Mouse (Mus musculus): ENCODE measurements around the gene Serpine1. TPM values are rescaled to one million over a fixed set of nuclear protein-coding genes. Genes with fewer than 3 reads are reported as not detected.

The Serpine1 gene
- polyA plus RNA-seq, 1 experiment, result 0.94 TPM

- WGBS, result 51% methylated on average over 4 of the region's 4 CpGs
- no peak for DNase-seq (ENCODE audit: low read depth, low spot score)
Observed at GRCm38 (mm10) chr5:137100660-137101059, 28.6 kb upstream of the Serpine1 start.

- DNase-seq (ENCODE audit: low read depth, low spot score), result no peak
Observed at GRCm38 (mm10) chr5:137098418-137098817, 26.4 kb upstream of the Serpine1 start.

GRCm38 (mm10) chr5:137096037-137096436, 24.0 kb upstream of the Serpine1 start:
- DNase-seq (ENCODE audit: low read depth, low spot score), result no peak
- WGBS, result 2% methylated on average over 1 of the region's 1 CpGs

More at GRCm38 (mm10) chr5:137098418-137098817, 26.4 kb upstream of the Serpine1 start:
- 56% methylated on average over 11 of the region's 11 CpGs for WGBS

GRCm38 (mm10) chr5:137095135-137095534, 23.1 kb upstream of the Serpine1 start:
- 74% methylated on average over 10 of the region's 10 CpGs for WGBS
- no peak for DNase-seq (ENCODE audit: low read depth, low spot score)

GRCm38 (mm10) chr5:137093720-137094119, 21.7 kb upstream of the Serpine1 start:
- WGBS, result 78% methylated on average over 9 of the region's 9 CpGs
- no peak for DNase-seq (ENCODE audit: low read depth, low spot score)

GRCm38 (mm10) chr5:137091560-137091959, 19.5 kb upstream of the Serpine1 start:
- 42% methylated on average over 6 of the region's 6 CpGs for WGBS
- DNase-seq (ENCODE audit: low read depth, low spot score), result no peak

- 71% methylated on average over 10 of the region's 10 CpGs for WGBS
- no peak for DNase-seq (ENCODE audit: low read depth, low spot score)
Observed at GRCm38 (mm10) chr5:137090870-137091269, 18.8 kb upstream of the Serpine1 start.

GRCm38 (mm10) chr5:137087410-137087809, 15.3 kb upstream of the Serpine1 start:
- WGBS, result 69% methylated on average over 8 of the region's 8 CpGs
- DNase-seq (ENCODE audit: low read depth, low spot score), result no peak

GRCm38 (mm10) chr5:137085731-137086130, 13.7 kb upstream of the Serpine1 start:
- DNase-seq (ENCODE audit: low read depth, low spot score), result no peak

GRCm38 (mm10) chr5:137085021-137085420, 13.0 kb upstream of the Serpine1 start:
- no peak for DNase-seq (ENCODE audit: low read depth, low spot score)
- WGBS, result 79% methylated on average over 6 of the region's 6 CpGs

More at GRCm38 (mm10) chr5:137085731-137086130, 13.7 kb upstream of the Serpine1 start:
- WGBS, result 75% methylated on average over 3 of the region's 3 CpGs

GRCm38 (mm10) chr5:137083051-137083450, 11.0 kb upstream of the Serpine1 start:
- no peak for DNase-seq (ENCODE audit: low read depth, low spot score)
- WGBS, result 88% methylated on average over 4 of the region's 4 CpGs

- no peak for DNase-seq (ENCODE audit: low read depth, low spot score)
Observed at GRCm38 (mm10) chr5:137079849-137080248, 7.8 kb upstream of the Serpine1 start.

GRCm38 (mm10) chr5:137078616-137079015, 6.5 kb upstream of the Serpine1 start:
- WGBS, result 58% methylated on average over 6 of the region's 6 CpGs
- DNase-seq (ENCODE audit: low read depth, low spot score), result no peak

More at GRCm38 (mm10) chr5:137079849-137080248, 7.8 kb upstream of the Serpine1 start:
- 33% methylated on average over 5 of the region's 5 CpGs for WGBS

GRCm38 (mm10) chr5:137078041-137078440, 6.0 kb upstream of the Serpine1 start:
- WGBS, result 25% methylated on average over 14 of the region's 14 CpGs

GRCm38 (mm10) chr5:137077187-137077586, 5.1 kb upstream of the Serpine1 start:
- DNase-seq (ENCODE audit: low read depth, low spot score), result no peak
- WGBS, result 59% methylated on average over 7 of the region's 7 CpGs

More at GRCm38 (mm10) chr5:137078041-137078440, 6.0 kb upstream of the Serpine1 start:
- DNase-seq (ENCODE audit: low read depth, low spot score), result no peak

GRCm38 (mm10) chr5:137076191-137076930, 4.3 kb upstream of the Serpine1 start:
- 43% methylated on average over 12 of the region's 12 CpGs for WGBS
- DNase-seq (ENCODE audit: low read depth, low spot score), result no peak

GRCm38 (mm10) chr5:137075726-137076125, 3.7 kb upstream of the Serpine1 start:
- DNase-seq (ENCODE audit: low read depth, low spot score), result no peak
- 60% methylated on average over 6 of the region's 6 CpGs for WGBS

GRCm38 (mm10) chr5:137074191-137074651, 2.2 kb upstream of the Serpine1 start:
- no peak for DNase-seq (ENCODE audit: low read depth, low spot score)

GRCm38 (mm10) chr5:137073141-137073540, 1.1 kb upstream of the Serpine1 start:
- WGBS, result 86% methylated on average over 8 of the region's 8 CpGs
- DNase-seq (ENCODE audit: low read depth, low spot score), result no peak

More at GRCm38 (mm10) chr5:137074191-137074651, 2.2 kb upstream of the Serpine1 start:
- WGBS, result 29% methylated on average over 6 of the region's 6 CpGs

- no peak for DNase-seq (ENCODE audit: low read depth, low spot score)
- 86% methylated on average over 19 of the region's 19 CpGs for WGBS
Observed at GRCm38 (mm10) chr5:137070881-137071605, 1.0 kb downstream of the Serpine1 start.

Data from large intestine, adult 2 months (tissue).